Mouse (Mus musculus): ENCODE measurements around the gene Abca12. TPM values are rescaled to one million over a fixed set of nuclear protein-coding genes. Genes with fewer than 3 reads are reported as not detected.

Gene Abca12
- total and polyA plus RNA-seq, 2 experiments from 2014 or later, result 0.14 to 0.57 TPM

- Histone ChIP-seq H3K9me3 (replicated peaks; ENCODE audit: control insufficient read depth, low read length) (no peaks in the 10 kb centered on the region), H3K9ac (replicated peaks; ENCODE audit: low read depth, low read length) (no peak overlapping the region), H3K4me1 (ENCODE audit: control insufficient read depth, insufficient read depth) (no peaks in the 10 kb centered on the region), H3K27me3 (ENCODE audit: control insufficient read depth, insufficient read depth, low read length) (no peaks in the 10 kb centered on the region), H3K36me3 (replicated peaks; ENCODE audit: control insufficient read depth, insufficient read depth, low read length) (no peaks in the 10 kb centered on the region), H3K4me3 (ENCODE audit: low read depth, low read length) (no peak overlapping the region), H3K27ac (ENCODE audit: low read depth) (no peak overlapping the region), H3K4me2 (ENCODE audit: low read depth, low read length) (no peak overlapping the region)
- ATAC-seq (ENCODE audit: insufficient read depth, low read depth) (no peak), DNase-seq (ENCODE audit: low spot score) (no peak)
- TF ChIP-seq CTCF (IDR thresholded peaks at IDR 0.05; ENCODE audit: low read depth) (no peak), EP300 (IDR thresholded peaks at IDR 0.05; ENCODE audit: low read depth) (no peak)
- WGBS, result 63% methylated on average over 2 of the region's 2 CpGs
These were observed 117.7 kb downstream of the Abca12 start for GRCm38 (mm10) chr1:71297021-71297420.

GRCm38 (mm10) chr1:71296585-71296984, 118.1 kb downstream of the Abca12 start:
- no peaks in the 10 kb centered on the region for H3K27me3 ChIP-seq (ENCODE audit: control insufficient read depth, insufficient read depth, low read length)
- no peaks in the 10 kb centered on the region for H3K4me1 ChIP-seq (ENCODE audit: control insufficient read depth, insufficient read depth)
- no peak overlapping the region for H3K9ac ChIP-seq (replicated peaks; ENCODE audit: low read depth, low read length)
- H3K36me3 ChIP-seq (replicated peaks; ENCODE audit: control insufficient read depth, insufficient read depth, low read length), result no peaks in the 10 kb centered on the region
- H3K4me2 ChIP-seq (ENCODE audit: low read depth, low read length), result no peak overlapping the region
- TF ChIP-seq CTCF (IDR thresholded peaks at IDR 0.05; ENCODE audit: low read depth) (no peak), EP300 (IDR thresholded peaks at IDR 0.05; ENCODE audit: low read depth) (no peak)
- 56% methylated on average over 2 of the region's 2 CpGs for WGBS
- no peak overlapping the region for H3K4me3 ChIP-seq (ENCODE audit: low read depth, low read length)
- DNase-seq (ENCODE audit: low spot score) (no peak), ATAC-seq (ENCODE audit: insufficient read depth, low read depth) (no peak)
- H3K9me3 ChIP-seq (replicated peaks; ENCODE audit: control insufficient read depth, low read length), result no peaks in the 10 kb centered on the region
- H3K27ac ChIP-seq (ENCODE audit: low read depth), result no peak overlapping the region

DNA sequence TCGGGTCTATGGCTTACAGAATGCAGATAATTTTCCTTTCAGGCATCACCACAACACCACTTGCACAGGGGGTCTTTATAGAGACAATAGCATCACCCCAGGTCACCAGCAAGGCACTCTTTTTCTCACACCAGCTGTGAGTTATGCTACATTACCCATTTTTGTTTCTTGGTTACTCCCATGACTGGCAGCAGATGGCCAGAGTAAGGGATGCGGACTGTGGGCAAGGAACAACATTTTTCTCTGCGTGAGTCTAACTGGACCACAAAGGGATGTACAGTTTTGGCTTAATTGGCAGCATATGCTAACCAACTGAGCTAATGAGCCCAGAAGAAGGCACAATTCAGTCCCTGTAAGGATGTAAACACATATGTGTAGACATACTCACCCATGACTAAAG, 122.8 kb downstream of the Abca12 start:
- Histone ChIP-seq H3K4me1 (ENCODE audit: control insufficient read depth, insufficient read depth) (no peaks in the 10 kb centered on the region), H3K36me3 (replicated peaks; ENCODE audit: control insufficient read depth, insufficient read depth, low read length) (no peaks in the 10 kb centered on the region), H3K4me3 (ENCODE audit: low read depth, low read length) (no peak overlapping the region), H3K9ac (replicated peaks; ENCODE audit: low read depth, low read length) (no peak overlapping the region), H3K9me3 (replicated peaks; ENCODE audit: control insufficient read depth, low read length) (no peaks in the 10 kb centered on the region), H3K4me2 (ENCODE audit: low read depth, low read length) (no peak overlapping the region), H3K27me3 (ENCODE audit: control insufficient read depth, insufficient read depth, low read length) (no peaks in the 10 kb centered on the region), H3K27ac (ENCODE audit: low read depth) (no peak overlapping the region)
- no peak for TF ChIP-seq CTCF (IDR thresholded peaks at IDR 0.05; ENCODE audit: low read depth)
- no peak for TF ChIP-seq EP300 (IDR thresholded peaks at IDR 0.05; ENCODE audit: low read depth)
- ATAC-seq (ENCODE audit: insufficient read depth, low read depth) (no peak), DNase-seq (ENCODE audit: low spot score) (no peak)
- WGBS, result 89% methylated on average over 3 of the region's 3 CpGs

- TF ChIP-seq CTCF (IDR thresholded peaks at IDR 0.05; ENCODE audit: low read depth), result peak; percentile 89
- no peak for TF ChIP-seq EP300 (IDR thresholded peaks at IDR 0.05; ENCODE audit: low read depth)
- H3K9me3 ChIP-seq (replicated peaks; ENCODE audit: control insufficient read depth, low read length), result no peaks in the 10 kb centered on the region
- no peaks in the 10 kb centered on the region for H3K4me1 ChIP-seq (ENCODE audit: control insufficient read depth, insufficient read depth)
- no peak overlapping the region for H3K27ac ChIP-seq (ENCODE audit: low read depth)
- WGBS, result 15% methylated on average over 5 of the region's 5 CpGs
- ATAC-seq (ENCODE audit: insufficient read depth, low read depth) (no peak), DNase-seq (ENCODE audit: low spot score) (peak; percentile 63)
- H3K4me2 ChIP-seq (ENCODE audit: low read depth, low read length), result no peak overlapping the region
- no peak overlapping the region for H3K9ac ChIP-seq (replicated peaks; ENCODE audit: low read depth, low read length)
- H3K27me3 ChIP-seq (ENCODE audit: control insufficient read depth, insufficient read depth, low read length), result no peaks in the 10 kb centered on the region
- no peaks in the 10 kb centered on the region for H3K36me3 ChIP-seq (replicated peaks; ENCODE audit: control insufficient read depth, insufficient read depth, low read length)
- no peak overlapping the region for H3K4me3 ChIP-seq (ENCODE audit: low read depth, low read length)
These were observed 125.2 kb downstream of the Abca12 start for GRCm38 (mm10) chr1:71289511-71289910.

DNA sequence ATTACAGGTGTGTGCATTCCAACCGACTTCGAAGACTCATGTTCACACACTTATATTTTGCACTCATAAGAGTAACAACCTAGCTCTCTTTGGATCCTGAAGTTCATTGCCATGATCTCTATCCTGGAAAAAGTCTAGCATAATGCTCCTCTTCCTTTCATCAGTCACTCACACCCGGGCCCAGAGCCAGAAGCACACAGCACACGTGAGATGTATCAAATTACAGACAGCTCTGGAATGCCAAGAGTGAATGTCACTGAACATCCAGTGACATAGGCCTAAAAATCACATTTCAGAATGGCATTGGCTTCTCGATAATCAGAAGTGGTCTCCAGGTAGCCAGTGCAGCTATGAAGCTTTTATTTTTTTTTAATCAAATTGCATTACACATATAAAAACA, 137.8 kb downstream of the Abca12 start:
- Histone ChIP-seq H3K9me3 (replicated peaks; ENCODE audit: control insufficient read depth, low read length) (no peaks in the 10 kb centered on the region), H3K36me3 (replicated peaks; ENCODE audit: control insufficient read depth, insufficient read depth, low read length) (no peaks in the 10 kb centered on the region), H3K4me2 (ENCODE audit: low read depth, low read length) (no peak overlapping the region), H3K27ac (ENCODE audit: low read depth) (no peak overlapping the region), H3K9ac (replicated peaks; ENCODE audit: low read depth, low read length) (no peak overlapping the region), H3K27me3 (ENCODE audit: control insufficient read depth, insufficient read depth, low read length) (no peaks in the 10 kb centered on the region), H3K4me3 (ENCODE audit: low read depth, low read length) (no peak overlapping the region), H3K4me1 (ENCODE audit: control insufficient read depth, insufficient read depth) (no peaks in the 10 kb centered on the region)
- peak; percentile 85 for ATAC-seq (ENCODE audit: insufficient read depth, low read depth)
- TF ChIP-seq EP300 (IDR thresholded peaks at IDR 0.05; ENCODE audit: low read depth) (no peak), CTCF (IDR thresholded peaks at IDR 0.05; ENCODE audit: low read depth) (no peak)
- 22% methylated on average over 5 of the region's 5 CpGs for WGBS
- DNase-seq (ENCODE audit: low spot score), result peak; percentile 64

DNA sequence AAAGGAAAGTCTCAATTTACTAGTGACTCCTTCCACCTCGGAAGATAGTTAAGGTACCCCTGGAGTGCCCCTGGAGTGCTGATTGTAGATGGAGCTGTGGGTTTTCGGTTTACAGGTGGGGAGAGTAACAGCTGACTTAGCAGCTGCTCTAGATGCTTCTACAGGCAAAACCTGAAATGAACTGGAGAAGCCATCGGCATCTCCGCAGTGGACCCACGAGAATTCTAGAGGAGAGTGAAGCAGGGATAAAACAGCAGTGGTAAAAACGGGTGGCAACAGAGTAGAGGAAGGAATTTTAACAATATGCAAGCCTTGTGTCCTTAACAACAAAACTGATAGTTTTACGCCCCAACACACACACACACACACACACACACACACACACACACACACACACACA, 142.2 kb downstream of the Abca12 start:
- H3K27ac ChIP-seq (ENCODE audit: low read depth), result no peak overlapping the region
- no peak overlapping the region for H3K4me3 ChIP-seq (ENCODE audit: low read depth, low read length)
- no peak overlapping the region for H3K9ac ChIP-seq (replicated peaks; ENCODE audit: low read depth, low read length)
- no peaks in the 10 kb centered on the region for H3K27me3 ChIP-seq (ENCODE audit: control insufficient read depth, insufficient read depth, low read length)
- TF ChIP-seq EP300 (IDR thresholded peaks at IDR 0.05; ENCODE audit: low read depth), result no peak
- no peak for TF ChIP-seq CTCF (IDR thresholded peaks at IDR 0.05; ENCODE audit: low read depth)
- H3K4me1 ChIP-seq (ENCODE audit: control insufficient read depth, insufficient read depth), result 0 out of 2 replicates have a peak, but pooled peaks cover 1% of the 10 kb centered on the region
- no peaks in the 10 kb centered on the region for H3K36me3 ChIP-seq (replicated peaks; ENCODE audit: control insufficient read depth, insufficient read depth, low read length)
- ATAC-seq (ENCODE audit: insufficient read depth, low read depth) (no peak), DNase-seq (ENCODE audit: low spot score) (no peak)
- WGBS, result 81% methylated on average over 7 of the region's 7 CpGs
- no peak overlapping the region for H3K4me2 ChIP-seq (ENCODE audit: low read depth, low read length)
- H3K9me3 ChIP-seq (replicated peaks; ENCODE audit: control insufficient read depth, low read length), result no peaks in the 10 kb centered on the region
